Mouse (Mus musculus) spleen, adult 2 months (tissue): ENCODE data around the gene Lingo3.

Experiments used
- CTCF ChIP-seq: fragments of 200-500 bp; IDR thresholded peaks from 2 replicates; pipeline ENCODE4 v1.5.1; 2011; ENCODE audit warnings: mild to moderate bottlenecking, inconsistent platforms; ENCODE audit not compliant: insufficient read depth, insufficient read length, insufficient replicate concordance; ENCODE audit errors: extremely low read depth
- POLR2A ChIP-seq: fragments of 200-500 bp; IDR thresholded peaks from 2 replicates; pipeline ENCODE4 v1.6.1; 2011; ENCODE audit warnings: low read depth, low read length, inconsistent platforms

- TF ChIP-seq POLR2A (no peak), CTCF (no peak)
Measured at GRCm38 (mm10) chr10:80858350-80858935, 14.6 kb upstream of the Lingo3 start.
